Mouse (Mus musculus): ENCODE measurements at regions not wholly inside any gene's neighbourhood (a gene's known extent, or its start where the extent isn't known, plus 50 kb on each side); places are given as distances from the start of the nearest gene placed in this dataset.

GRCm38 (mm10) chr1:126917872-126918271 lies 87.3 kb upstream of the Nckap5 start:
- no peak for DNase-seq (ENCODE audit: low spot score)

GRCm38 (mm10) chr1:126916369-126916768 lies 85.8 kb upstream of the Nckap5 start:
- DNase-seq (ENCODE audit: low spot score) = no peak

GRCm38 (mm10) chr1:126911277-126912060 lies 80.9 kb upstream of the Nckap5 start:
- no peak for DNase-seq (ENCODE audit: low spot score)

- no peak for DNase-seq (ENCODE audit: low spot score)
Measured at GRCm38 (mm10) chr1:126907417-126907816, 76.8 kb upstream of the Nckap5 start.

- no peak for DNase-seq (ENCODE audit: low spot score)
Measured at GRCm38 (mm10) chr1:126898484-126898883, 67.9 kb upstream of the Nckap5 start.

GRCm38 (mm10) chr1:126896895-126897294 lies 66.3 kb upstream of the Nckap5 start:
- no peak for DNase-seq (ENCODE audit: low spot score)

- DNase-seq (ENCODE audit: low spot score) = no peak
Measured at GRCm38 (mm10) chr1:126880801-126881200, 50.2 kb upstream of the Nckap5 start.
